Mouse (Mus musculus) heart, postnatal 36 days (tissue): ENCODE data around the gene Ptger1. TPM values are rescaled to one million over a fixed set of nuclear protein-coding genes. Genes with fewer than 3 reads are reported as not detected.

Experiments used
- DNase-seq, 2 experiments: peaks; one replicate each; pipeline ENCODE4 v3.0.0; 2021 to 2022
- intact Hi-C: fragments of 180-260 bp; cut with DNase I; formaldehyde crosslinking; loops from one replicate; pipeline ENCODE4 v1.15.1; 2025
- total RNA-seq, 2 experiments: library from RNA; stranded (reverse); gene quantifications; 2 replicates each; pipeline ENCODE4 v1.2.3; 2021

Gene Ptger1
- total RNA-seq, 2 experiments from 2014 or later, result 0.27 to 0.75 TPM

- intact Hi-C loops, result loop anchor here (5.0 kb wide), 1 partner anchor 303 kb away; the partner anchor contains the start of genes Asf1b and Gm10644
- no peak for DNase-seq
Observed at GRCm38 (mm10) chr8:83654725-83655124, 11.8 kb upstream of the Ptger1 start.

GRCm38 (mm10) chr8:83656043-83656442 lies 10.4 kb upstream of the Ptger1 start:
- intact Hi-C loops, result loop anchor here (5.0 kb wide), 1 partner anchor 301 kb away; the partner anchor contains the start of genes Asf1b and Gm10644
- no peak for DNase-seq

- intact Hi-C loops, result loop anchor here (5.0 kb wide), 1 partner anchor 301 kb away; the partner anchor contains the start of genes Asf1b and Gm10644
- DNase-seq, result no peak
Observed at GRCm38 (mm10) chr8:83656484-83657246, 9.8 kb upstream of the Ptger1 start.

GRCm38 (mm10) chr8:83660545-83660944 lies 5.9 kb upstream of the Ptger1 start:
- no peak for DNase-seq
- intact Hi-C loops, result loop anchor here (2.0 kb wide), 1 partner anchor 124 kb away; no protein-coding TSS in a partner anchor

GRCm38 (mm10) chr8:83660995-83661680 lies 5.3 kb upstream of the Ptger1 start:
- DNase-seq, result no peak
- intact Hi-C loops, result loop anchor here (2.0 kb wide), 1 partner anchor 124 kb away; no protein-coding TSS in a partner anchor

GRCm38 (mm10) chr8:83662421-83662826 lies 4.1 kb upstream of the Ptger1 start:
- intact Hi-C loops, result loop anchor here (2.0 kb wide), 2 partner anchors 58 to 232 kb away; no protein-coding TSS in a partner anchor
- DNase-seq, result peak; percentile 92 to 96

GRCm38 (mm10) chr8:83664096-83664495 lies 2.4 kb upstream of the Ptger1 start:
- no peak for DNase-seq
- intact Hi-C loops, result no loop called here

- intact Hi-C loops, result no loop called here
- no peak for DNase-seq
Observed at GRCm38 (mm10) chr8:83664931-83665625, 1.4 kb upstream of the Ptger1 start.

GRCm38 (mm10) chr8:83666866-83667234 lies 372 bp downstream of the Ptger1 start:
- DNase-seq, result no peak
- intact Hi-C loops, result loop anchor here (2.0 kb wide), 1 partner anchor 24 kb away; no protein-coding TSS in a partner anchor

GRCm38 (mm10) chr8:83667526-83667925 lies 1.0 kb downstream of the Ptger1 start:
- intact Hi-C loops, result loop anchor here (2.0 kb wide), 1 partner anchor 23 kb away; no protein-coding TSS in a partner anchor
- no peak for DNase-seq

GRCm38 (mm10) chr8:83668010-83668916 lies 1.8 kb downstream of the Ptger1 start:
- intact Hi-C loops, result no loop called here

GRCm38 (mm10) chr8:83669013-83669412 lies 2.5 kb downstream of the Ptger1 start:
- no peak for DNase-seq
- intact Hi-C loops, result no loop called here

More at GRCm38 (mm10) chr8:83668010-83668916, 1.8 kb downstream of the Ptger1 start:
- DNase-seq, result peak in 1 of 2 experiments; percentile 46

- DNase-seq, result no peak
- intact Hi-C loops, result no loop called here
Observed at GRCm38 (mm10) chr8:83672936-83673335, 6.5 kb downstream of the Ptger1 start.

GRCm38 (mm10) chr8:83674497-83674896 lies 8.0 kb downstream of the Ptger1 start:
- no peak for DNase-seq
- intact Hi-C loops, result no loop called here

- DNase-seq, result no peak
- intact Hi-C loops, result no loop called here
Observed at GRCm38 (mm10) chr8:83679866-83680265, 13.4 kb downstream of the Ptger1 start.

GRCm38 (mm10) chr8:83680603-83681002 lies 14.1 kb downstream of the Ptger1 start:
- DNase-seq, result no peak
- intact Hi-C loops, result no loop called here

GRCm38 (mm10) chr8:83681099-83681498 lies 14.6 kb downstream of the Ptger1 start:
- intact Hi-C loops, result no loop called here
- DNase-seq, result no peak

GRCm38 (mm10) chr8:83684517-83684916 lies 18.0 kb downstream of the Ptger1 start:
- intact Hi-C loops, result no loop called here
- no peak for DNase-seq

- intact Hi-C loops, result no loop called here
- no peak for DNase-seq
Observed at GRCm38 (mm10) chr8:83689264-83689663, 22.8 kb downstream of the Ptger1 start.
